Mouse (Mus musculus) testis, adult 2 months (tissue): Measurements from ENCODE around the gene Nostrin.

Experiments used
- CTCF ChIP-seq: fragments of 200-500 bp; IDR thresholded peaks from 2 replicates; pipeline ENCODE4 v1.5.1; 2012; ENCODE audit warnings: low read depth, mild to moderate bottlenecking, inconsistent platforms, low read length, moderate library complexity; ENCODE audit not compliant: control insufficient read depth, insufficient read depth, insufficient replicate concordance
- POLR2A ChIP-seq: fragments of 200-500 bp; IDR thresholded peaks from 2 replicates; pipeline ENCODE4 v1.6.1; 2012; ENCODE audit warnings: low read depth, mild to moderate bottlenecking, inconsistent platforms, low read length, moderate library complexity; ENCODE audit not compliant: control insufficient read depth

GRCm38 (mm10) chr2:69175296-69175695, 39.7 kb downstream of the Nostrin start:
- TF ChIP-seq POLR2A (no peak), CTCF (no peak)
